Mouse (Mus musculus): ENCODE results near the gene Ndst2. TPM values are rescaled to one million over a fixed set of nuclear protein-coding genes. Genes with fewer than 3 reads are reported as not detected.

The Ndst2 gene
- polyA plus RNA-seq, 1 experiment from 2014 or later = 29.2 TPM

DNA sequence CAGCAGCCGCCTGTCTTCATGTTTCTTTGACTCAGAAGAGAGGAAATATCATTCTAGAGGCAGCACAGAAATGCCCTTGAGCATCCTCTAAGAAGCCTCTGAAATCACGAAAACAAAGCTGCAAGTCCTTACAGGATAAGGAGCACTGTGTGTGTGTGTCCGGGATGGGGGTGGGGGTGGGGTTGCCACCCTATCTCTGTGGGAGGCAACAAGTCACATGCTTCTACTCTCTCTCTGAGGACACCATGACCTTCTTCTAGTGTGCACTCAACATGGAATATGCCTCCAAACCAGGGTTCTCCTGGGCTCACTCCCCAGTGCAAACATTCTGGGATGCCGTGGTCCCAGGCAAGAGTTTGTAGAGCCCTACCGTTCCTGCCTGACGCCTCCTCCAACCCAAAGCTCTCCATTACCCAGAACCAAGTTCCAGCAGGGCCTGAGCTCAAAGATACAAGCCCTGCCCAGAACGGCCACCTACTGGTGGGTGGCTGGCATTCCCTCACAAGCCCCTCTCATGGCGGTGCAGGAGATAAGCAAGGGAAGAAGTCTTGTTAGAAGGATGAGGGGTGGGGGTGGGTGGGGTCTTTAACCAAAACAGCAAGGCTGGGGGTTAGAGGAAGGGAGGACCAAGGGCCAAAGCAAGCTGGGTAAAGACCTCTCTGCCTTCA lies 24.5 kb upstream of the Ndst2 start:
- Histone ChIP-seq H3K9me3 (replicated peaks) (no peaks in the 10 kb centered on the region), H3K4me1 (no peaks in the 10 kb centered on the region), H3K36me3 (peaks cover 96% of the 10 kb centered on the region), H3K27ac (no peak overlapping the region), H3K4me3 (no peak overlapping the region), H3K27me3 (ENCODE audit: low read depth, poor library complexity, severe bottlenecking) (no peaks in the 10 kb centered on the region)
- DNase-seq (ENCODE audit: low spot score) = no peak
- WGBS = 78% methylated on average over 8 of the region's 8 CpGs

DNA sequence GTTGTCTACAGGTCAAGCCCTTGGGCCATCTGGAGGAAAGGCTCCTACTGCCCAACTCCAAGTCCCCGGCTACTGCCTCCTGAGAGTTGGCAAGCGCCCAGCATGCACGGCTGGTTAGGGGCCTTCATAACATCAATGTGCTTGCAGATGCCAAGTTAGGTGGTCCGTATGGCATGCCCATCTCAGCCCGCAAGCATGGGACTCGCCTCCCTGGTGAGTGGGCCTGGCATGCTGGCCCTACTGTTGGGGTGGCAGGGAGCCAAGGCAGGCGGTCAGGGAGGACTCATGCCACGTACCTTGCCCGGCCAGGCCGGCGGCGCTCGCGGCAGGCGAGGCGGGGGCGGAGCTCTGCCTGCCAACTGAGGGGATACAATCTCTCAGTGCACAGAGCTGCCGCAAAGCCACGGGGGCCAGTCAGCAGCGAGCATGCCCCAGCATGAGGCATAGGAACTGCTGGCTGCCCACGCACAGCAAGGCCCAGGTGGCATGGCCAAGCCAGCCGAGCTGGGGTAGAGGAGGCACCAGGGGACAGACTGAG lies 23.1 kb upstream of the Ndst2 start:
- peaks cover 92% of the 10 kb centered on the region for H3K36me3 ChIP-seq
- H3K27me3 ChIP-seq (ENCODE audit: low read depth, poor library complexity, severe bottlenecking) = no peaks in the 10 kb centered on the region
- no peaks in the 10 kb centered on the region for H3K9me3 ChIP-seq (replicated peaks)
- no peak overlapping the region for H3K4me3 ChIP-seq
- H3K27ac ChIP-seq = no peak overlapping the region
- 94% methylated on average over 22 of the region's 22 CpGs for WGBS
- no peaks in the 10 kb centered on the region for H3K4me1 ChIP-seq
- DNase-seq (ENCODE audit: low spot score) = no peak

DNA sequence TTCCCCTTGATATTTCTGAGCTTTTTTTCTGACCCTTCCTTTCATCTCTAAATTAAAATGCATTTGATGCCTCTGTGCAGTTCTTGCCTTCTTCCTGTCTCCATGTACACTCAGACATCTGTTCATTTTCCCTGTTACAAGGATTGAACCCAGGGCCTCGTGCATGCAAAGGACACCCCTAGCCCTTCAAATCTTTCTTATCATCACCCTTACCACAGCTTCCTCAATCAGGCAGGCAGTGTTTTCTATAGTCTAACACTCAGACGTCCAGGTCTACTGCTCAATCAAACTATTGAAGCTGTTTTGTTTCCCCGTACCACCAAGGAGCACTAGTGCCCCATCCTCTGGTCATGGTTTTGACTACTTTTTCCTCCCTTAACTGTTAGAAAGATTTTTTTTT lies 19.4 kb upstream of the Ndst2 start:
- Histone ChIP-seq H3K4me3 (no peak overlapping the region), H3K27ac (no peak overlapping the region), H3K4me1 (0 out of 2 replicates have a peak, but pooled peaks cover 3% of the 10 kb centered on the region), H3K27me3 (ENCODE audit: low read depth, poor library complexity, severe bottlenecking) (no peaks in the 10 kb centered on the region), H3K9me3 (replicated peaks) (no peaks in the 10 kb centered on the region), H3K36me3 (peaks cover 56% of the 10 kb centered on the region)
- 90% methylated on average over 3 of the region's 3 CpGs for WGBS
- DNase-seq (ENCODE audit: low spot score) = no peak

DNA sequence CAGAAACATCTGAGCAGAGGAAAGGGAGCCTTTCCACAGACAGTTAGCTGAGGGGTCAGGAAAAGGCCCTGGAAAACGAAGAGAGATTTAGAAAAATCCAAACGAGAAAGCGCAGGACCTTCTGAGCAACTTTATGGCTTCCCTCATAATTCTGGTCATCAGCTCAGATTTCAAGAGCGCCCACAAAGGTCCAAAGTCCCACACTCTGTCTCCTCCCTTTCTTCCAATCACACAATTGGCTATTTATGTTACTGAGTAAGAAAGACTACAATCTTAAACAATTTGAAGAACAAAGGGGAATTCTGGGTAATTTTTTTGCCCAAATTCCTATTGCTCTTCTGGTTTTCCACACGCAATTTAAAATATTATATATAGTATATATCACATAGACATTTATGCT lies 16.1 kb upstream of the Ndst2 start:
- H3K4me3 ChIP-seq = no peak overlapping the region
- DNase-seq (ENCODE audit: low spot score) = no peak
- no peak overlapping the region for H3K27ac ChIP-seq
- H3K4me1 ChIP-seq = 0 out of 2 replicates have a peak, but pooled peaks cover 3% of the 10 kb centered on the region
- H3K9me3 ChIP-seq (replicated peaks) = no peaks in the 10 kb centered on the region
- H3K27me3 ChIP-seq (ENCODE audit: low read depth, poor library complexity, severe bottlenecking) = no peaks in the 10 kb centered on the region
- 74% methylated on average over 5 of the region's 5 CpGs for WGBS
- peaks cover 45% of the 10 kb centered on the region for H3K36me3 ChIP-seq

DNA sequence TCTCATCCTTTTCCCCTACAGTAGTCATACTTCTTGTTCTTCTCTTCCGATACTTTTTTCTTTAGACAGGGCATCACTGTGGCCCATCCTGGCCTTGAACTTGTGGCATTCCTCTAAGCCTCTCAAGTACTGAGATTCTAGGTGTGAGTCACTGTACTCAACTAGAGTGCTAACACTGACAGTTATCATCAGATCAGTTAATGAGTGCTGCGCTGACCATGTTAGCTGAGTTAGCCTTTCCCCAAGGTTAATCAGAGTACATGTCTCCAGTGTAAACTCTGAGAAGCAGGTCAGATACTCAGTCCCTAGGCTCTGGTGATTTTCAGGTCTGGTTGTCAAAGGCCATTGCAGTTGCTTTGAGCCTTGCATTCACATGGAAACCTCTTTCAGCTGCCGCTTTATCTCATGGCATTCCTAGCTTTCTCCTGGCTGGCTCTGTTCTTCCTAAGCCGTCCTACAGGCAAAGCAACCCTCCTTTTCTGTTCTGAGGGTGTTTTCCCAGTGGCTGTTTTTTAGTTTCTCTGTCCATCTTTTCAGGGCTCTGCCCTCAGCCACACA lies 15.2 kb upstream of the Ndst2 start:
- Histone ChIP-seq H3K27ac (no peak overlapping the region), H3K4me1 (0 out of 2 replicates have a peak, but pooled peaks cover 3% of the 10 kb centered on the region), H3K9me3 (replicated peaks) (no peaks in the 10 kb centered on the region), H3K27me3 (ENCODE audit: low read depth, poor library complexity, severe bottlenecking) (no peaks in the 10 kb centered on the region), H3K4me3 (no peak overlapping the region), H3K36me3 (peaks cover 45% of the 10 kb centered on the region)
- 94% methylated on average over 4 of the region's 4 CpGs for WGBS
- no peak for DNase-seq (ENCODE audit: low spot score)

DNA sequence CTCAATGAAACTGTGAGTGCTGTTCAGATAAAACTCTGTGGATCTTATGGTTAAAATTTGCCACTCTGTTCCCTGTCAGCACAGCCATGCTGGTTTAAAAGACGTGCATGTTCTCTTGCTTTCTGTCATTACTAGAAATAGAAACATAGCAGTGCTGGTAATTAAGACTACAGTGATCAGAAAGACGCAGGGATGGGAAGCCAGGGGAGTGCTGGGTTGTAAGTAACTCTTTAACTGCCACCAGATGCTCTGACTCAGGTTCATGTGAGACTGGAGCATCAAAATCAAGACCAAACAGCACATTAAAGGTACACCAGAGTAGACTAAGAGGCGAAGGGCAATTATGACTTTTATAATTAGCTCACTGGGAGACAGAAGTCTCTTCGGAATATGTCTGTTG lies 14.0 kb upstream of the Ndst2 start:
- 0 out of 2 replicates have a peak, but pooled peaks cover 3% of the 10 kb centered on the region for H3K4me1 ChIP-seq
- H3K27me3 ChIP-seq (ENCODE audit: low read depth, poor library complexity, severe bottlenecking) = no peaks in the 10 kb centered on the region
- no peak overlapping the region for H3K27ac ChIP-seq
- H3K36me3 ChIP-seq = peaks cover 48% of the 10 kb centered on the region
- no peaks in the 10 kb centered on the region for H3K9me3 ChIP-seq (replicated peaks)
- WGBS = 57% methylated on average over 4 of the region's 4 CpGs
- no peak for DNase-seq (ENCODE audit: low spot score)
- no peak overlapping the region for H3K4me3 ChIP-seq

DNA sequence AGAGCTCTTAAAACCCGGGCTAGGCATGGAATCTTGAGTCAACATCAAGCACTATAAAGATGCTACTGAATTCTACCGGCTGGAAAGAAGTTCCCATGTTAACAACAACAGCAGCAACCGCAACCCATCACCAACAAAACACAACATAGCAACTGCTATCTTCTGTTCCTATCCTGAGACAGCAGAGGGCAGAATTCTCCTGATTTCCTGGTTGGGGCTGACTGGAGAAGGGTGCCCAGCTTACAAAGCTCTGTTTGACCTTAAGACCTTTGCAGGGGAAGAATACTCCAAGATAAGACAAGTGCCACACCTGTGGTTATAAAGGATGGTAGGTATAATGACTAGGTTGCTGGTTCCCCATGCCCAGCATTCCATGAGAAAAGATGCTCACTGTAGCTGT lies 12.6 kb upstream of the Ndst2 start:
- Histone ChIP-seq H3K4me1 (0 out of 2 replicates have a peak, but pooled peaks cover 3% of the 10 kb centered on the region), H3K27me3 (ENCODE audit: low read depth, poor library complexity, severe bottlenecking) (no peaks in the 10 kb centered on the region), H3K27ac (no peak overlapping the region), H3K36me3 (peaks cover 51% of the 10 kb centered on the region), H3K9me3 (replicated peaks) (no peaks in the 10 kb centered on the region), H3K4me3 (no peak overlapping the region)
- no peak for DNase-seq (ENCODE audit: low spot score)
- 87% methylated on average over 3 of the region's 3 CpGs for WGBS

DNA sequence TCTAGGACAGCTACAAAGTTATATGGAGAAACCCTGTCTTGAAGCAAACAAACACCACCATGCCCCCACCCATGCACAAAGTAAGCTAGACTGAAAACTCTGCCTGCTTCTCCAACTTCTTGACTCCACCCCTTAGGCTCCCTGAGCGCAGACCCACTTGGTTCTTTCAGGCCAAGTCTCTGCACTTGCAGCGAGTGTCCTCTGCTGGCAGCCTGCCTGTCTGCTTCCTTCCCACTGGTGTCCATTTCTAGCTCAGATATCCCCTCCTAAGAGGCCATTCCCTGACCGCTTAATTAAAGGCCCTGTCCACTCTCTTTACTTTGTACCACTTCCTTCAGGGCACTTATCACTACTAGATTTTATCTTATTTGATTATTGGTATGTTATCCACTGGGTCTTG lies 9.3 kb upstream of the Ndst2 start:
- H3K9me3 ChIP-seq (replicated peaks) = no peaks in the 10 kb centered on the region
- H3K27ac ChIP-seq = no peak overlapping the region
- no peak for DNase-seq (ENCODE audit: low spot score)
- H3K36me3 ChIP-seq = peaks cover 85% of the 10 kb centered on the region
- no peak overlapping the region for H3K4me3 ChIP-seq
- 90% methylated on average over 3 of the region's 3 CpGs for WGBS
- H3K4me1 ChIP-seq = no peaks in the 10 kb centered on the region
- H3K27me3 ChIP-seq (ENCODE audit: low read depth, poor library complexity, severe bottlenecking) = no peaks in the 10 kb centered on the region

DNA sequence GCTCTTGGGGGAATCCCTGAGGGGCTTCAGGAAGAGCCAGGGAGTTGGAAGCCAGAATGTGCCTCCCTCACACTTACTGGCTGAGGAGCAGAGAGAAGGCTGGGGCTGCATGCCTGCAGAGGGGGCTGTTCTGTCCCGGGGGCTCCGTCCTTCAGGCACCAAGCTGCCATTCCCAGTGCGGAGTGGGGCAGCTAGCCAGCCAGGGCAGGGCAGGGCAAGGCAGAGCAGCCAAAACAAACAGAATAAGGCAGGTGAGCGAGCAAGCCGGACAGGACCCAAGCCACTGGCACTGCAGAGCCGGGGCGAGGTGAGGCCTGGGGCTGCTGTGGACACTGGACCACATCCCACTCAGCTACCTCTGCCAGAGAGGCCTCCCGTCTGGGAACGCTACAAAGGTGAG lies 6.9 kb upstream of the Ndst2 start:
- 95% methylated on average over 9 of the region's 9 CpGs for WGBS
- Histone ChIP-seq H3K27ac (0 out of 2 replicates have a peak overlapping the region, but pooled peaks have one; percentile 7), H3K36me3 (peaks cover 92% of the 10 kb centered on the region)

DNA sequence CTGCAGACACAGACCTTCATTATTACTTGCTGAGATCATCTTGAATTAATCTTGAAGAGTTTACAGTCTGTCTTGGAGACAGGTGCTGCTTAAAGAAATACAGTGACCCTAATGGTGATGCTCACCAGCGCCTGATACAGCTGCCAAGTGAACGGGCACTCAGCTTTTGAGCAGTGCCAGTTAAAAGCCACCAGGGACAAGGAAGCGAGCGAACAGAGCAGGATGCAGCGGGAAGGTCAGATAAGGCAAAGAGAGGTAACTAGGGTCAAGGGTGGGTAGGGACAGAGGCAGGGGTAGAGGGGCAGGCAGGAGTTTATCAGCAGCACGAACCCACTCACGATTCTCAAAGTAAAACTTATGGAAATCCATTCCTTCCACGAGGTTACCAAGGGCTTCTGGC lies 4.1 kb upstream of the Ndst2 start:
- DNase-seq (ENCODE audit: low spot score) = no peak
- Histone ChIP-seq H3K27ac (no peak overlapping the region), H3K27me3 (ENCODE audit: low read depth, poor library complexity, severe bottlenecking) (no peaks in the 10 kb centered on the region), H3K4me3 (no peak overlapping the region), H3K36me3 (peaks cover 78% of the 10 kb centered on the region), H3K4me1 (peaks cover 19% of the 10 kb centered on the region), H3K9me3 (replicated peaks) (no peaks in the 10 kb centered on the region)
- WGBS = 89% methylated on average over 8 of the region's 8 CpGs

More for the DNA sequence above, 6.9 kb upstream of the Ndst2 start:
- H3K27me3 ChIP-seq (ENCODE audit: low read depth, poor library complexity, severe bottlenecking) = no peaks in the 10 kb centered on the region
- H3K4me3 ChIP-seq = no peak overlapping the region
- no peak for DNase-seq (ENCODE audit: low spot score)
- no peaks in the 10 kb centered on the region for H3K9me3 ChIP-seq (replicated peaks)
- peaks cover 4% of the 10 kb centered on the region; the same call in 1 of the 2 replicates for H3K4me1 ChIP-seq

DNA sequence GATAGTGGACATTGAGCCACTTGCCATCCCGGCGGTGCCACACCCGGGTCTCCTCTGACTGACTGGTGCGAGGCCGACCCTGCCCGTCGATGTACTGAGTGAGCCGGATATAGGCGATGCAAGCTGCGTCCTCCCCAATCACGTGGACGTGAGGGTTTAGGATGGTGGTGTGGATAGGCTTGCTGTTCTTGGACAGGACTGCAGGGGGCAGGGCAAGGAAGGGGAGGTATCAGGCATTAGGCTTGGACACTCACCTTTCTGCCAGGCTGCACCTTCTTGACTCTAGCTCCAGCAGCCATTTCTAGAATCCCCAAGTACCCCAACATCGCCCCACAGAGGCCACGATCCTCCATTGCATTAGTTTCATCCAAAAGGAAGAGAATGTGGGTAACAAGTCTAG lies 2.9 kb upstream of the Ndst2 start:
- no peaks in the 10 kb centered on the region for H3K9me3 ChIP-seq (replicated peaks)
- DNase-seq (ENCODE audit: low spot score) = peak; percentile 54
- H3K27me3 ChIP-seq (ENCODE audit: low read depth, poor library complexity, severe bottlenecking) = no peaks in the 10 kb centered on the region
- H3K36me3 ChIP-seq = peaks cover 76% of the 10 kb centered on the region
- peaks cover 26% of the 10 kb centered on the region for H3K4me1 ChIP-seq
- H3K27ac ChIP-seq = 0 out of 2 replicates have a peak overlapping the region, but pooled peaks have one; percentile 5
- H3K4me3 ChIP-seq = no peak overlapping the region
- WGBS = 48% methylated on average over 14 of the region's 14 CpGs

DNA sequence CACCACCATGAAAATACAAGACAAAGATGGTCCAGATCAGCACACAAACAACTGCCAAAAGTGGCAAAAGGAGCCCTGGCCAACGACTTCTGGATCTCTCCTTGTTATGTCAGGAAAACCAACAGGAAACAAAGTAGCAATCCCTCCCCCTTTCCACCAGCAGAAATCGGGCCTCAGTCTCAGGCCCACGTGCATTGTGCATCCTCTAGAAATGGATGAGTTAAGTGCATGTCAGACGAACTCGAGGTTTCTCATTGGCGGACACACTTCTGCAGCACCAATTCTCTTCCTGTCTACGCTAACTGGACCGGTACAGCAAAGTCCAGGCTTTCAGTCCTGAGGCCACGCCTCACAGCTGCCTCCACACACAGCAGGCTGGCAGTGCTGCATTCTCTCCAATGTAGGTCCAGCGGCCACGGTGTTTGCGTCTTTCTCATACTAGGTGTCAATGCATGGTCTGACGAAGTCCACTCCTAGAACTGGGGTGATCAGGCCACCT lies 1.6 kb upstream of the Ndst2 start:
- Histone ChIP-seq H3K27me3 (ENCODE audit: low read depth, poor library complexity, severe bottlenecking) (no peaks in the 10 kb centered on the region), H3K36me3 (peaks cover 76% of the 10 kb centered on the region), H3K4me3 (no peak overlapping the region), H3K4me1 (peaks cover 26% of the 10 kb centered on the region), H3K27ac (no peak overlapping the region), H3K9me3 (replicated peaks) (no peaks in the 10 kb centered on the region)
- WGBS = 90% methylated on average over 13 of the region's 13 CpGs
- DNase-seq (ENCODE audit: low spot score) = no peak

DNA sequence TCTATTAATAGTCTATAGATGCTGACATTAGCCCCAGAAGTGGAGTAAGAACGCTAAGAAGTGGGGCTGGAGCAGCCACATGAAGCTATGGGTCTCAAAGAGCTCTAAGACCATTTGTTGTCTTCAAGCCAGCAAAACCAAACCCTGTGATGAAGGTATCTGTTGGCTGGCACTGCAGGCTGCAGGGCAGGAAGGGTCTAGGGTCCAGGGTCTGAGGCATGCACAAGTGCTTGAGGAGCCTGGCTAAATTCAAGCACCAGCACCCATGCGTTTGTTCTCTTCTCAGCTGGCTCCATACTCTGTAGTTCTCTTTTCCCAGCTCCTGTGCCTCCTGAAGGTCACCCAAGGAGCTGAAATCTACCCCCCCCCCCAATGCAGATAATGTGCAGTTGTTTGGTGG lies 690 bp upstream of the Ndst2 start:
- peaks cover 26% of the 10 kb centered on the region for H3K4me1 ChIP-seq
- no peak for DNase-seq (ENCODE audit: low spot score)
- no peaks in the 10 kb centered on the region for H3K27me3 ChIP-seq (ENCODE audit: low read depth, poor library complexity, severe bottlenecking)
- H3K4me3 ChIP-seq = peak overlapping the region; percentile 94; the same call in 1 of the 2 replicates
- H3K36me3 ChIP-seq = peaks cover 76% of the 10 kb centered on the region
- no peaks in the 10 kb centered on the region for H3K9me3 ChIP-seq (replicated peaks)
- peak overlapping the region; percentile 97 for H3K27ac ChIP-seq
- 79% methylated on average over 2 of the region's 2 CpGs for WGBS

Data from limb, embryonic 10.5 days (tissue).